Mouse (Mus musculus) liver, embryonic 11.5 days (tissue): ENCODE results near the gene Ssbp3. TPM values are rescaled to one million over a fixed set of nuclear protein-coding genes. Genes with fewer than 3 reads are reported as not detected.

ENCODE experiments used
- ATAC-seq: fragments of 200-750 bp; cut with Nextera tagmentation; replicated peaks from 2 replicates; pipeline ENCODE4 v1.8.0; 2017; ENCODE audit warnings: moderate number of reproducible peaks, mild to moderate bottlenecking, moderate TSS enrichment, moderate library complexity; ENCODE audit not compliant: low FRiP score
- DNase-seq: peaks from one replicate; pipeline ENCODE4 v3.0.0-alpha.2; 2017; ENCODE audit warnings: low spot score
- H3K27ac ChIP-seq: fragments of 300-500 bp; sonication (generic); 2 replicates; pipeline ENCODE4 v1.5.1; 2014; ENCODE audit warnings: mild to moderate bottlenecking, low read depth, low read length, control low read depth
- H3K27me3 ChIP-seq: fragments of 300-500 bp; sonication (generic); replicated peaks from 2 replicates; pipeline ENCODE4 v1.6.1; 2014; ENCODE audit warnings: low read length, mixed read lengths; ENCODE audit not compliant: control insufficient read depth, insufficient read depth
- H3K36me3 ChIP-seq: fragments of 300-500 bp; sonication (generic); 2 replicates; pipeline ENCODE4 v1.6.1; 2014; ENCODE audit warnings: mild to moderate bottlenecking, low read length, moderate library complexity, mixed read lengths; ENCODE audit not compliant: control insufficient read depth, insufficient read depth
- H3K4me1 ChIP-seq: fragments of 300-500 bp; sonication (generic); replicated peaks from 2 replicates; pipeline ENCODE4 v1.6.1; 2014; ENCODE audit warnings: low read length, mixed read lengths; ENCODE audit not compliant: control insufficient read depth, insufficient read depth
- H3K4me2 ChIP-seq: fragments of 300-500 bp; sonication (generic); 2 replicates; pipeline ENCODE4 v1.6.1; 2014; ENCODE audit warnings: mild to moderate bottlenecking, control low read depth, moderate library complexity
- H3K4me3 ChIP-seq: fragments of 300-500 bp; sonication (generic); 2 replicates; pipeline ENCODE4 v1.5.1; 2014; ENCODE audit warnings: low read depth, low read length, control low read depth
- H3K9ac ChIP-seq: fragments of 300-500 bp; sonication (generic); 2 replicates; pipeline ENCODE4 v1.6.1; 2014; ENCODE audit warnings: low read depth, low read length, control low read depth
- H3K9me3 ChIP-seq: fragments of 300-500 bp; sonication (generic); 2 replicates; pipeline ENCODE4 v1.6.1; 2016; ENCODE audit warnings: low read length, inconsistent platforms, mixed read lengths; ENCODE audit not compliant: control insufficient read depth
- WGBS: fragments of 180-500 bp; shearing (Covaris S2); extraction: QIAGEN DNeasy Blood & Tissue Kit; methylation state at CpG from one replicate; pipeline ENCODE4 v1.1.7; 2014; 5-methylcytosine and 5-hydroxymethylcytosine counted together
- polyA plus RNA-seq: library from polyadenylated mRNA; unstranded; fragments of >200 nt; fragmentation: Nextera tagmentation; extraction: Ambion mirVana; gene quantifications from 2 replicates; pipeline ENCODE4 v1.2.1, GENCODE M21; 2014

Ssbp3 gene
- polyA plus RNA-seq, 1 experiment from 2014 or later: 89.0 TPM

- Histone ChIP-seq H3K27ac (no peak overlapping the region), H3K9ac (no peak overlapping the region), H3K4me2 (no peak overlapping the region), H3K9me3 (no peaks in the 10 kb centered on the region), H3K27me3 (no peaks in the 10 kb centered on the region), H3K36me3 (peaks cover 4% of the 10 kb centered on the region; the same call in 1 of the 2 replicates), H3K4me1 (peaks cover 4% of the 10 kb centered on the region), H3K4me3 (no peak overlapping the region)
- ATAC-seq: no peak
- DNase-seq: no peak
- 91% methylated on average over 7 of the region's 7 CpGs for WGBS
These were observed 114.4 kb downstream of the Ssbp3 start for GRCm38 (mm10) chr4:107024899-107025298.

DNA sequence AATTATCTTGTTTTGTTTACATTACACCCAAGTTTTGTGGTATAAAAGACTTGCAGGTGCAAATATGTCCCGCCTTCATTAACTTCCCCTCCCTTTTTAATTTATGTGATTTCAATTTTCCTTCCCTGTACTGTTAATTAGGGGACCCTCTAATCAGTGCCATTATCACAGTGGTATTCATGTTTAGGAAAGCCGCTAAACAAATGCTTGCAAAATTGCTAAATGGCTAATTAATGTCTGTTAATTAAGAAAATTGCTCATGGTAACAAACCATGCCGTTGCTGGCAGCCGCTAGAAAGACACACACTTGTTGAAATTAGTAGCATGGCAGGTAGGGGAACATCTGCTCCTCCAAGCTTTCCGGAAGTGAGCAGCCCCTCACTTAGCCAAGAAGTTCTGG is 114.9 kb downstream of the Ssbp3 start:
- DNase-seq (no peak), ATAC-seq (no peak)
- H3K9ac ChIP-seq: no peak overlapping the region
- H3K4me3 ChIP-seq: no peak overlapping the region
- peaks cover 2% of the 10 kb centered on the region for H3K4me1 ChIP-seq
- H3K9me3 ChIP-seq: no peaks in the 10 kb centered on the region
- peaks cover 4% of the 10 kb centered on the region for H3K36me3 ChIP-seq
- no peak overlapping the region for H3K27ac ChIP-seq
- 93% methylated on average over 5 of the region's 5 CpGs for WGBS
- no peaks in the 10 kb centered on the region for H3K27me3 ChIP-seq
- no peak overlapping the region for H3K4me2 ChIP-seq

GRCm38 (mm10) chr4:107026451-107026850 is 116.0 kb downstream of the Ssbp3 start:
- DNase-seq (no peak), ATAC-seq (no peak)
- Histone ChIP-seq H3K4me1 (no peaks in the 10 kb centered on the region; the same call in 1 of the 2 replicates), H3K4me2 (no peak overlapping the region), H3K4me3 (no peak overlapping the region), H3K9ac (no peak overlapping the region), H3K27ac (no peak overlapping the region), H3K27me3 (no peaks in the 10 kb centered on the region), H3K9me3 (no peaks in the 10 kb centered on the region), H3K36me3 (peaks cover 12% of the 10 kb centered on the region)
- 71% methylated on average over 8 of the region's 8 CpGs for WGBS

DNA sequence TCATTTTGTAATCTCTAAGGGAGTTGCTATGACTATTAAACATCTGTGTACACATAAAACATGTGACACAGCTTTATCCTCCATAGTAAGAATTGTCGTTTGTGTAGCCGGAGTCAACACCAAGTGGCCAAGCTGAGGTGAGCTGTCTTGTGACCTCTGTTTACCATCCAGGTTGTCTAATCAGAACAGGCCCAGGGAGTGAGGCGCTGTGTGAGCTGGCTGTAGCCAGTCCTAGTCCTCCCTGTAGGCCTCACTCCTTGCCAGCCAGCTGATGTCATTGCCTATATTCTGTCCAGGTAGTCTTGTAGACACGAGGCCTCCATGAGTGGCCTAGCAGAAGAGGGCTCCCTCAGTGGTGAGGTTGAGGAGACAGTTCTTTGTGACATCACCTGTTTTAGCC is 125.2 kb downstream of the Ssbp3 start:
- Histone ChIP-seq H3K27me3 (no peaks in the 10 kb centered on the region), H3K4me2 (no peak overlapping the region), H3K4me3 (no peak overlapping the region), H3K27ac (no peak overlapping the region), H3K9me3 (no peaks in the 10 kb centered on the region), H3K4me1 (no peaks in the 10 kb centered on the region), H3K9ac (no peak overlapping the region), H3K36me3 (peaks cover 24% of the 10 kb centered on the region)
- WGBS: 89% methylated on average over 4 of the region's 4 CpGs
- no peak for DNase-seq
- ATAC-seq: no peak

DNA sequence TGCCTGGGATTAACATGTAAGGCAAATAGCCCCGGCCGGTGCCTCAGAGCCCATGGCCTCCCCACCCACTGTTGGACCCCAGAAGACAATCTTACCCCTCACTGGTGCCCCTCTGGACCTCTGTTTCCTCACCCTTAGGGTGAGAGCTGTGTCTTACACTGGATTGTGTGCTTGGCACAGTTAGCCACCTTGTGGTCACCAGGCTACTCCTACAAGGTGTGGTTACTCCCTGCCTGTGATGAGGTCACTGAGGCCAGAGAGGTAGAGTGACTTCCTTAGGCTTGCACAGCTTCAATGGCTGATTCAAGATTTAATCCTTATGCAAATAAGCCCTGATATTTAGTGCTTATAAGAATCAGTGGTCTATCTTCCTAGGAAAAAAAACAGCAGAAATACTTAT is 126.5 kb downstream of the Ssbp3 start:
- no peak overlapping the region for H3K27ac ChIP-seq
- WGBS: 93% methylated on average over 2 of the region's 2 CpGs
- no peaks in the 10 kb centered on the region for H3K4me1 ChIP-seq
- ATAC-seq (no peak), DNase-seq (no peak)
- no peaks in the 10 kb centered on the region for H3K9me3 ChIP-seq
- no peak overlapping the region for H3K9ac ChIP-seq
- H3K4me2 ChIP-seq: no peak overlapping the region
- no peak overlapping the region for H3K4me3 ChIP-seq
- H3K36me3 ChIP-seq: peaks cover 25% of the 10 kb centered on the region; the same call in 1 of the 2 replicates
- H3K27me3 ChIP-seq: no peaks in the 10 kb centered on the region

DNA sequence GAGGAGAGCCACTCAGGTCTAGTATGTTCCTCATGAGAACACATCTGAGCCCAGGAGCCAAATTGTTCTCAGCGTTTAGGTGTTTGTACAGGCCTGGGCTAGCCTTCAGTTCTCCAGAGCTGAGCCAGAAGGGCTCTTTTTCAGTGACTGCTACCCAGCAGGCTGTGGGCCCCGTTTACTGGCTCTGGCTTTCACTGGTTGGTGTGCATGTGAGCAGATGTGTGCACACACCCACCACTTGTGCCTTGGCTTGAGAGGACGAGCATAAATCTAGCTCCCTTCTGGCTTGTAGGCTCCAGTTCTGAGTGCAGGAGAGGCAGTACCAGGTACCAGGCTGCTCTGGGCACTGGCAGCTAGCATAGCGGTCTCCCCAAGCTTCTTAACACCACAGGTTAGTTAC is 127.8 kb downstream of the Ssbp3 start:
- Histone ChIP-seq H3K27me3 (no peaks in the 10 kb centered on the region), H3K4me3 (no peak overlapping the region), H3K4me2 (no peak overlapping the region), H3K27ac (no peak overlapping the region), H3K36me3 (peaks cover 22% of the 10 kb centered on the region; the same call in 1 of the 2 replicates), H3K4me1 (no peaks in the 10 kb centered on the region), H3K9ac (no peak overlapping the region), H3K9me3 (no peaks in the 10 kb centered on the region)
- DNase-seq (no peak), ATAC-seq (no peak)
- 88% methylated on average over 4 of the region's 4 CpGs for WGBS

DNA sequence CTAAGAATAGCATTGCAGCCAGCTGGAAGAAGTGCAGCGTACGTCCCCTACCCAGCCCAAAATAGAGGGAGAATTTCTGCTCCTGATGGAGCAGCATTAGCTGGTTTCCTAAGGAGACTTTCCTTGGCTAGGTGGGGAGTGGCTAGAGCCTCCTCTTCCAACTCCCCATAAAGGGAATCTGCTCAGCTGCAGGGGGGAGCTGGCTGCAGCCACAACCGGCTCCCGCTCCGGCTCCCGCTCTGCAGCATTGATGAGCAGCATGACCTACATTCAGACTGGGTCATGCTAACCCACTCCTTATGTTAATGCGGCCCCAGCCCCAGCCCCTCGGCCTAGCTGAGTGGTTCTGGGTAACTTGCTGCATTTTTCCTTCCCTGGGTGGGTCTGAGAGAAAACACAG is 128.8 kb downstream of the Ssbp3 start:
- no peaks in the 10 kb centered on the region for H3K9me3 ChIP-seq
- no peak overlapping the region for H3K4me2 ChIP-seq
- no peak for DNase-seq
- no peak for ATAC-seq
- no peak overlapping the region for H3K27ac ChIP-seq
- H3K4me1 ChIP-seq: no peaks in the 10 kb centered on the region
- H3K36me3 ChIP-seq: peaks cover 24% of the 10 kb centered on the region; the same call in 1 of the 2 replicates
- 89% methylated on average over 8 of the region's 8 CpGs for WGBS
- no peaks in the 10 kb centered on the region for H3K27me3 ChIP-seq
- H3K4me3 ChIP-seq: no peak overlapping the region
- H3K9ac ChIP-seq: no peak overlapping the region

DNA sequence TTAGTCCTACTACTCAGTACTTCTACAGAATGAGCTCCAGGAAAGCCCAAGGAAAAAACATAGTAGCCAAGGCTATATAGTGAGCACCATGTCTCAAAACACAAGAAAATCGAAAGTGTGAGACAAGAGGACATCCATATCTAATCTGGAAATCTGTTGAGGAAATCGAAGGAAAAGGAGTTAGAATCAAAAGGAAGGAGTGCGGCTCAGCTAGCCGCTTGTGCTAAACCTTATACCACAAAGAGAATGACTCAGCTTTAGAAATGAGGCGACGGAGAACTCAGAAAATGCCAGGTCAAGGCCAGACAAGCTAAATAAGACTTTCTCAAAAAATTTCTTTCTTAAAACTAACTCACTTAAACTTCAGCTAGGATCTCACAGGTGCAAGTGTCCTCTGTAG is 131.8 kb downstream of the Ssbp3 start:
- H3K9ac ChIP-seq: no peak overlapping the region
- no peak overlapping the region for H3K27ac ChIP-seq
- no peaks in the 10 kb centered on the region for H3K4me1 ChIP-seq
- H3K36me3 ChIP-seq: peaks cover 27% of the 10 kb centered on the region
- H3K4me3 ChIP-seq: no peak overlapping the region
- H3K9me3 ChIP-seq: no peaks in the 10 kb centered on the region
- no peak for DNase-seq
- no peak overlapping the region for H3K4me2 ChIP-seq
- H3K27me3 ChIP-seq: no peaks in the 10 kb centered on the region
- no peak for ATAC-seq
- 72% methylated on average over 6 of the region's 6 CpGs for whole genome bisulfite sequencing

- no peaks in the 10 kb centered on the region for H3K9me3 ChIP-seq
- WGBS: 98% methylated on average over 13 of the region's 13 CpGs
- no peak overlapping the region for H3K4me3 ChIP-seq
- H3K9ac ChIP-seq: no peak overlapping the region
- peaks cover 27% of the 10 kb centered on the region for H3K36me3 ChIP-seq
- no peak overlapping the region for H3K4me2 ChIP-seq
- H3K27ac ChIP-seq: no peak overlapping the region
- no peaks in the 10 kb centered on the region for H3K4me1 ChIP-seq
- H3K27me3 ChIP-seq: no peaks in the 10 kb centered on the region
- ATAC-seq (no peak), DNase-seq (no peak)
These were observed 134.7 kb downstream of the Ssbp3 start for GRCm38 (mm10) chr4:107045188-107045587.
